Mouse (Mus musculus) heart, embryonic 11.5 days (tissue): ENCODE data around the gene Cadm1. TPM values are rescaled to one million over a fixed set of nuclear protein-coding genes. Genes with fewer than 3 reads are reported as not detected.

Source experiments
- ATAC-seq: fragments of 200-750 bp; cut with Nextera tagmentation; replicated peaks from 2 replicates; pipeline ENCODE4 v1.8.0; 2017; ENCODE audit warnings: moderate library complexity; ENCODE audit not compliant: insufficient number of reproducible peaks, low FRiP score, low TSS enrichment
- H3K27ac ChIP-seq: fragments of 300-500 bp; sonication (generic); 2 replicates; pipeline ENCODE4 v1.5.1; 2014; ENCODE audit warnings: mild to moderate bottlenecking, low read depth, low read length
- H3K27me3 ChIP-seq: fragments of 300-500 bp; sonication (generic); 2 replicates; pipeline ENCODE4 v1.6.1; 2014; ENCODE audit warnings: mild to moderate bottlenecking, low read length, mixed read lengths; ENCODE audit not compliant: control insufficient read depth, insufficient read depth
- H3K36me3 ChIP-seq: fragments of 300-500 bp; sonication (generic); 2 replicates; pipeline ENCODE4 v1.6.1; 2014; ENCODE audit warnings: mild to moderate bottlenecking, low read length, moderate library complexity, mixed read lengths; ENCODE audit not compliant: control insufficient read depth, insufficient read depth
- H3K4me1 ChIP-seq: fragments of 300-500 bp; sonication (generic); 2 replicates; pipeline ENCODE4 v1.6.1; 2014; ENCODE audit warnings: low read length; ENCODE audit not compliant: control insufficient read depth, insufficient read depth
- H3K4me2 ChIP-seq: fragments of 300-500 bp; sonication (generic); 2 replicates; pipeline ENCODE4 v1.6.1; 2014; ENCODE audit warnings: mild to moderate bottlenecking, moderate library complexity
- H3K4me3 ChIP-seq: fragments of 300-500 bp; sonication (generic); 2 replicates; pipeline ENCODE4 v1.5.1; 2014; ENCODE audit warnings: low read depth, low read length
- H3K9ac ChIP-seq: fragments of 300-500 bp; sonication (generic); 2 replicates; pipeline ENCODE4 v1.6.1; 2014; ENCODE audit warnings: mild to moderate bottlenecking, low read depth, low read length, moderate library complexity
- H3K9me3 ChIP-seq: fragments of 300-500 bp; sonication (generic); replicated peaks from 2 replicates; pipeline ENCODE4 v1.6.1; 2016; ENCODE audit warnings: low read length; ENCODE audit not compliant: control insufficient read depth
- WGBS: fragments of 180-500 bp; shearing (Covaris S2); extraction: QIAGEN DNeasy Blood & Tissue Kit; methylation state at CpG from one replicate; pipeline ENCODE4 v1.1.7; 2014; ENCODE audit not compliant: insufficient replicate concordance; 5-methylcytosine and 5-hydroxymethylcytosine counted together
- polyA plus RNA-seq: library from polyadenylated mRNA; unstranded; fragments of >200 nt; fragmentation: Nextera tagmentation; extraction: Ambion mirVana; gene quantifications from 2 replicates; pipeline ENCODE4 v1.2.1, GENCODE M21; 2014

Gene Cadm1
- polyA plus RNA-seq, 1 experiment from 2014 or later = 30.3 TPM

DNA sequence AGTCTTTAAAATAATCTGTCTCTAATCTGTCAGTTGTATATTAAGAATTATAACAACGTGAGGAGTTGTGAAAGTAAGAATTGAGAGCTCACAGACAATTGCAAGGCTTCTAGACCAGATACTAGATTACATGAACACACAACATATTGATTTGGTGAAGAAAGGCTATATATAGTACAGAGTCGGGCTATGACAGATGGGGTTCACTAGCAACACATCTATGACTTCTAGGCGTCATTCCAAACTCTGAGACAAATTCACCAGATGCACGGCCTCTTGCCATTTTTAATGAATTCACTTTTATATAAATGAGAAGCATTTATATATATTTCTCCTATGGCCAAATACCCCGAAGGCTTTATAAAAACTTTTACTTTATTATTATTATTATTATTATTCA lies 75.7 kb downstream of the Cadm1 start:
- Histone ChIP-seq H3K4me3 (no peak overlapping the region), H3K9me3 (no peaks in the 10 kb centered on the region)
- WGBS = 74% methylated on average over 5 of the region's 5 CpGs

GRCm38 (mm10) chr9:47608441-47608840 lies 78.5 kb downstream of the Cadm1 start:
- Histone ChIP-seq H3K9ac (no peak overlapping the region), H3K4me1 (no peaks in the 10 kb centered on the region; the same call in 1 of the 2 replicates), H3K27me3 (no peaks in the 10 kb centered on the region), H3K4me2 (no peak overlapping the region), H3K27ac (no peak overlapping the region), H3K36me3 (no peaks in the 10 kb centered on the region), H3K4me3 (no peak overlapping the region), H3K9me3 (no peaks in the 10 kb centered on the region)
- WGBS = 67% methylated on average over 7 of the region's 7 CpGs
- no peak for ATAC-seq

More for the DNA sequence above, 75.7 kb downstream of the Cadm1 start:
- no peak overlapping the region for H3K4me2 ChIP-seq
- H3K36me3 ChIP-seq = no peaks in the 10 kb centered on the region
- H3K9ac ChIP-seq = no peak overlapping the region
- no peak overlapping the region for H3K27ac ChIP-seq
- H3K27me3 ChIP-seq = no peaks in the 10 kb centered on the region
- ATAC-seq = no peak
- H3K4me1 ChIP-seq = no peaks in the 10 kb centered on the region; the same call in 1 of the 2 replicates

DNA sequence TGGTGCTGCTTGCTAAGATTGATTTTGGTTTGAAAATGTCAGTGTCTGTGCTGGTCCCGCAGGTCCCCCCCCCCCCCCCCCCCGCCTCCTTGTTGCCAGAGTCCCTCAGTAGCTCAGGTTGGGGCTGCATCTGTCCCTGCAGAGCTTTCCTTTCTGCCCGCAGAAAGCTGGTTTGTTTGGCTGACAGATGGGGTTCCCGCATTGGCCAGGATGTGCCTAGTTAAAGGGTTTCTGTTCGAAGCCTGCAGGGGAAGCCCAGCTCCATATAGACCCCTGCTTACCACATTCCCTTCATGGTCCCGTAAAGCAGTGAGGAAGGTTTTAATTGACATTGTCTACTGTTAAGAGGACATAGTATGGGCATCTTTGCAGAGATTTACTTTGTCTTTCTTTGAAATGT lies 78.9 kb downstream of the Cadm1 start:
- no peak for ATAC-seq
- no peaks in the 10 kb centered on the region for H3K36me3 ChIP-seq

DNA sequence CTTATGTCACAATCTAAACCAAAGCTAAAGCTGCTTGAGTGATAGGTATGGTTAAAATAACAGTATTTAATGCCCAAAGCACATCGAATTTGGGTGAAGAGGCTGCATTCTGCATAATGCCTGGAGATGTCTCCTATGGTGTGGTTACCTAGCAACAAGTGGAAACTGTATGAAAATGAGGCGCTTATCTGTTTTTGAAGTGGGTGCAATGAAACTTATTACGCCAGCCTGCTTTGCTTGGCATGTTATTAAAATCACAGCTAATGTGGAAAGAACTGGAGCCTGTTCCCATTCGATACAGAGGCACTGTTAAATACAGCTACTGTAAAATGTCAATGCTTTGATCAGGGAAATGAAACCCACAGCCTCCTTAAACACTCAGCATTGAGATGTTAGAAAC lies 79.5 kb downstream of the Cadm1 start:
- 74% methylated on average over 4 of the region's 4 CpGs for WGBS
- H3K9me3 ChIP-seq = no peaks in the 10 kb centered on the region
- H3K4me3 ChIP-seq = no peak overlapping the region
- no peaks in the 10 kb centered on the region for H3K27me3 ChIP-seq
- H3K27ac ChIP-seq = no peak overlapping the region
- no peaks in the 10 kb centered on the region for H3K36me3 ChIP-seq
- H3K4me2 ChIP-seq = no peak overlapping the region
- H3K4me1 ChIP-seq = no peaks in the 10 kb centered on the region; the same call in 1 of the 2 replicates
- H3K9ac ChIP-seq = no peak overlapping the region
- ATAC-seq = no peak

More for the DNA sequence above, 78.9 kb downstream of the Cadm1 start:
- WGBS = 53% methylated on average over 5 of the region's 6 CpGs
- H3K27ac ChIP-seq = no peak overlapping the region
- H3K4me1 ChIP-seq = no peaks in the 10 kb centered on the region; the same call in 1 of the 2 replicates
- no peaks in the 10 kb centered on the region for H3K9me3 ChIP-seq
- H3K4me3 ChIP-seq = no peak overlapping the region
- no peaks in the 10 kb centered on the region for H3K27me3 ChIP-seq
- no peak overlapping the region for H3K4me2 ChIP-seq
- H3K9ac ChIP-seq = no peak overlapping the region

- no peak for ATAC-seq
- H3K4me2 ChIP-seq = no peak overlapping the region
- no peaks in the 10 kb centered on the region for H3K9me3 ChIP-seq
- no peak overlapping the region for H3K9ac ChIP-seq
- no peak overlapping the region for H3K4me3 ChIP-seq
- H3K27me3 ChIP-seq = no peaks in the 10 kb centered on the region
- H3K4me1 ChIP-seq = no peaks in the 10 kb centered on the region; the same call in 1 of the 2 replicates
- 63% methylated on average over 11 of the region's 11 CpGs for WGBS
- no peaks in the 10 kb centered on the region for H3K36me3 ChIP-seq
- H3K27ac ChIP-seq = no peak overlapping the region
These were observed 80.3 kb downstream of the Cadm1 start for GRCm38 (mm10) chr9:47610316-47610715.

GRCm38 (mm10) chr9:47612894-47613412 lies 83.0 kb downstream of the Cadm1 start:
- WGBS = 76% methylated on average over 13 of the region's 13 CpGs
- no peak overlapping the region for H3K4me3 ChIP-seq
- H3K9ac ChIP-seq = no peak overlapping the region
- H3K9me3 ChIP-seq = no peaks in the 10 kb centered on the region
- H3K27me3 ChIP-seq = no peaks in the 10 kb centered on the region
- H3K27ac ChIP-seq = no peak overlapping the region
- H3K4me1 ChIP-seq = peaks cover 17% of the 10 kb centered on the region
- no peaks in the 10 kb centered on the region for H3K36me3 ChIP-seq
- ATAC-seq = no peak
- no peak overlapping the region for H3K4me2 ChIP-seq

GRCm38 (mm10) chr9:47615049-47615448 lies 85.1 kb downstream of the Cadm1 start:
- H3K4me1 ChIP-seq = peaks cover 31% of the 10 kb centered on the region
- no peak overlapping the region for H3K9ac ChIP-seq
- ATAC-seq = no peak
- H3K27me3 ChIP-seq = no peaks in the 10 kb centered on the region
- H3K4me2 ChIP-seq = no peak overlapping the region
- WGBS = 77% methylated on average over 6 of the region's 6 CpGs
- no peaks in the 10 kb centered on the region for H3K36me3 ChIP-seq
- H3K9me3 ChIP-seq = no peaks in the 10 kb centered on the region
- no peak overlapping the region for H3K4me3 ChIP-seq
- H3K27ac ChIP-seq = no peak overlapping the region

DNA sequence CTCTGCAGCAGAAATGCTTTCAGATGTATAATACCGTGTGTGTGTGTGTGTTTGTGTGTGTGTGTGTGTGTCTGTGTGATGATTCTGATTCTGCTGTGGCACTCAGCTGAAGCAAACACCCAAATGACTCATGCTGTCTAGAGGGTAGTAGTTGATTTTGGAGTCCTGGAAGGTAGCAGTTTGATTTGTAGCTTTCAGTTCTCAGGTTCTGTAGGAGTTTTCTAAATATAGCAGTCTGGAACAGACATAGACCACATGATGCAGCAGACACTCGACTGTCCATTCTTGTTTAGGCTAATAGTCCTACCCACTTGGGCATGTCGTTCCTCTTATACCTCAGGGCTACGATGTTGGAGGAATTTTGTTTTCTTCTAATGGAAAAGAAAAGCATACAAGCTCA lies 86.4 kb downstream of the Cadm1 start:
- WGBS = 36% methylated on average over 4 of the region's 4 CpGs
- H3K27ac ChIP-seq = peak overlapping the region; percentile 50; the same call in 1 of the 2 replicates
- peak overlapping the region; percentile 47 for H3K4me2 ChIP-seq
- no peak overlapping the region for H3K9ac ChIP-seq
- no peaks in the 10 kb centered on the region for H3K27me3 ChIP-seq
- H3K9me3 ChIP-seq = no peaks in the 10 kb centered on the region
- no peak for ATAC-seq
- no peaks in the 10 kb centered on the region for H3K36me3 ChIP-seq
- no peak overlapping the region for H3K4me3 ChIP-seq
- peaks cover 31% of the 10 kb centered on the region for H3K4me1 ChIP-seq

- peak overlapping the region; percentile 33 for H3K4me2 ChIP-seq
- no peak overlapping the region for H3K9ac ChIP-seq
- no peak overlapping the region for H3K27ac ChIP-seq
- no peaks in the 10 kb centered on the region for H3K9me3 ChIP-seq
- no peak for ATAC-seq
- H3K4me1 ChIP-seq = peaks cover 31% of the 10 kb centered on the region
- H3K27me3 ChIP-seq = no peaks in the 10 kb centered on the region
- no peaks in the 10 kb centered on the region for H3K36me3 ChIP-seq
- WGBS = 38% methylated on average over 8 of the region's 8 CpGs
- H3K4me3 ChIP-seq = no peak overlapping the region
These were observed 89.6 kb downstream of the Cadm1 start for GRCm38 (mm10) chr9:47619501-47620029.
